ENCODE assay signal across 9 mouse cellular contexts in the genomic region with DNA sequence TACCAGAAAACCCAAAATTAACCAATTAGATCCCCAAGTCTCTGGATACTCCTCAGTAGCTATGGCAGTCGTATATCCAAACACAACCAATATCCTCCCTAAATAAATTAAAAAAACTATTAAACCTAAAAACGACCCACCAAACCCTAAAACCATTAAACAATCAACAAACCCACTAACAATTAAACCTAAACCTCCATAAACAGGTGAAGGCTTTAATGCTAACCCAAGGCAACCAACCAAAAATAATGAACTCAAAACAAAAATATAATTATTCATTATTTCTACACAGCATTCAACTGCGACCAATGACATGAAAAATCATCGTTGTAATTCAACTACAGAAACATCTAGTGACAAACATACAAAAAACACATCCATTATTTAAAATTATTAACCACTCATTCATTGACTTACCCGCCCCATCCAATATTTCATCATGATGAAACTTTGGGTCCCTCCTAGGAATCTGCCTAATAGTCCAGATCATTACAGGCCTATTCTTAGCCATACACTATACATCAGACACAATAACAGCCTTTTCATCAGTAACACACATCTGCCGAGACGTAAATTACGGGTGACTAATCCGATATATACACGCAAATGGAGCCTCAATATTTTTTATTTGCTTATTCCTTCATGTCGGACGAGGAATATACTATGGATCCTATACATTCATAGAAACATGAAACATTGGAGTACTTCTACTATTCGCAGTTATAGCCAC.
DNase-seq lines count a peak whose midpoint lies in the region; ATAC-seq and TF ChIP-seq lines count a peak whose summit lies in the region.
"Had no signal": no experiment of that assay in that cellular context is flagged by ENCODE, and none has a peak within 500 bp of the region (broad histone marks: within the 10 kb centered on the region; RNA-seq: fewer than 3 reads in every experiment).

No protein-coding gene starts in this region.

- H3K27me3 ChIP-seq in limb, embryonic 11.5 days (ENCODE audit: control insufficient read depth, insufficient read depth, low read length), result no peaks in the 10 kb centered on the region
- no peaks in the 10 kb centered on the region for H3K27me3 ChIP-seq in limb, embryonic 10.5 days (ENCODE audit: low read depth, poor library complexity, severe bottlenecking)
- no peaks in the 10 kb centered on the region for H3K27me3 ChIP-seq in kidney, postnatal 0 days (ENCODE audit: insufficient read depth, low read length)
- H3K27me3 ChIP-seq in neural tube, embryonic 13.5 days, result no peaks in the 10 kb centered on the region

- no peaks in the 10 kb centered on the region for H3K36me3 ChIP-seq in limb, embryonic 11.5 days (ENCODE audit: control insufficient read depth, insufficient read depth, low read length)
- no peaks in the 10 kb centered on the region for H3K36me3 ChIP-seq in limb, embryonic 10.5 days
- H3K36me3 ChIP-seq in kidney, postnatal 0 days (ENCODE audit: insufficient read depth, low read length), result no peaks in the 10 kb centered on the region
- H3K36me3 ChIP-seq in neural tube, embryonic 13.5 days, result no peaks in the 10 kb centered on the region

- WGBS in limb, embryonic 11.5 days, result 86% methylated on average over 13 of the region's 13 CpGs
- 91% methylated on average over 13 of the region's 13 CpGs for WGBS in limb, embryonic 10.5 days
- WGBS in kidney, postnatal 0 days, result 81% methylated on average over 13 of the region's 13 CpGs
- WGBS in neural tube, embryonic 13.5 days, result 86% methylated on average over 13 of the region's 13 CpGs

- TF ChIP-seq CTCF in kidney, postnatal 0 days (IDR thresholded peaks at IDR 0.05; ENCODE audit: low read depth), result no peak
- no peak for TF ChIP-seq CTCF in left cerebral cortex, adult 2 months (IDR thresholded peaks at IDR 0.05)

- intact Hi-C loops in left cerebral cortex, adult 2 months (cut with DNase I), result no loop called here

- DNase-seq in limb, embryonic 11.5 days (ENCODE audit: low spot score), result no peak
- no peak for DNase-seq in limb, embryonic 10.5 days (ENCODE audit: low spot score)
- DNase-seq in kidney, postnatal 0 days (ENCODE audit: low spot score), result no peak
- no peak for DNase-seq in left cerebral cortex, adult 2 months (ENCODE audit: extremely low spot score in 1 of 2, low spot score in 2 of 2)
- DNase-seq in left cerebral cortex, adult 18-20 months (ENCODE audit: low spot score in 2 of 2), result no peak
- no peak for DNase-seq in cerebellum, postnatal 4 days (ENCODE audit: low spot score in 2 of 2)
- DNase-seq: gastrocnemius, adult 2 months had no signal

- no peaks in the 10 kb centered on the region for H3K9me3 ChIP-seq in limb, embryonic 11.5 days (ENCODE audit: control insufficient read depth, low read length)
- no peaks in the 10 kb centered on the region for H3K9me3 ChIP-seq in limb, embryonic 10.5 days (replicated peaks)
- no peaks in the 10 kb centered on the region for H3K9me3 ChIP-seq in kidney, postnatal 0 days (replicated peaks; ENCODE audit: low read length)
- H3K9me3 ChIP-seq in neural tube, embryonic 13.5 days, result no peaks in the 10 kb centered on the region

- H3K4me2 ChIP-seq in limb, embryonic 11.5 days (ENCODE audit: low read depth, severe bottlenecking), result no peak overlapping the region
- no peak overlapping the region for H3K4me2 ChIP-seq in kidney, postnatal 0 days (ENCODE audit: low read length)
- no peak overlapping the region for H3K4me2 ChIP-seq in neural tube, embryonic 13.5 days

- no peak overlapping the region for H3K9ac ChIP-seq in limb, embryonic 11.5 days (ENCODE audit: low read length)
- H3K9ac ChIP-seq in kidney, postnatal 0 days (ENCODE audit: low read depth, low read length), result no peak overlapping the region
- H3K9ac ChIP-seq in neural tube, embryonic 13.5 days, result no peak overlapping the region

- no peak overlapping the region for H3K27ac ChIP-seq in limb, embryonic 11.5 days (replicated peaks; ENCODE audit: low read depth, low read length)
- H3K27ac ChIP-seq in limb, embryonic 10.5 days, result no peak overlapping the region
- no peak overlapping the region for H3K27ac ChIP-seq in kidney, postnatal 0 days
- no peak overlapping the region for H3K27ac ChIP-seq in neural tube, embryonic 13.5 days (replicated peaks)
- H3K27ac ChIP-seq in left cerebral cortex, adult 2 months, result no peak overlapping the region
- H3K27ac ChIP-seq: gastrocnemius, adult 2 months had no signal

- no peaks in the 10 kb centered on the region for H3K4me1 ChIP-seq in limb, embryonic 11.5 days (ENCODE audit: control insufficient read depth, insufficient read depth, low read length)
- no peaks in the 10 kb centered on the region for H3K4me1 ChIP-seq in limb, embryonic 10.5 days
- H3K4me1 ChIP-seq in kidney, postnatal 0 days (replicated peaks; ENCODE audit: insufficient read depth, low read length), result no peaks in the 10 kb centered on the region
- no peaks in the 10 kb centered on the region for H3K4me1 ChIP-seq in neural tube, embryonic 13.5 days (replicated peaks)

- no peak overlapping the region for H3K4me3 ChIP-seq in limb, embryonic 11.5 days (ENCODE audit: low read depth, low read length)
- H3K4me3 ChIP-seq in limb, embryonic 10.5 days, result no peak overlapping the region
- H3K4me3 ChIP-seq in kidney, postnatal 0 days (replicated peaks; ENCODE audit: low read depth, low read length), result no peak overlapping the region
- no peak overlapping the region for H3K4me3 ChIP-seq in neural tube, embryonic 13.5 days
- H3K4me3 ChIP-seq in left cerebral cortex, adult 2 months, result no peak overlapping the region
- H3K4me3 ChIP-seq: gastrocnemius, adult 2 months had no signal

- peak; percentile 94 for ATAC-seq in limb, embryonic 11.5 days (ENCODE audit: insufficient number of reproducible peaks, low FRiP score, low TSS enrichment, low read depth)
- ATAC-seq in erythroblast, adult 5-6 weeks (replicated peaks; ENCODE audit: low FRiP score, poor library complexity, severe bottlenecking), result peak; percentile 96
- ATAC-seq in kidney, postnatal 0 days (replicated peaks; ENCODE audit: low FRiP score, low read depth), result peak; percentile 94
- peak; percentile 93 for ATAC-seq in neural tube, embryonic 13.5 days (ENCODE audit: low read depth)
